Mouse (Mus musculus): Measurements from ENCODE around the gene Pdzrn4.

Gene Pdzrn4

DNA sequence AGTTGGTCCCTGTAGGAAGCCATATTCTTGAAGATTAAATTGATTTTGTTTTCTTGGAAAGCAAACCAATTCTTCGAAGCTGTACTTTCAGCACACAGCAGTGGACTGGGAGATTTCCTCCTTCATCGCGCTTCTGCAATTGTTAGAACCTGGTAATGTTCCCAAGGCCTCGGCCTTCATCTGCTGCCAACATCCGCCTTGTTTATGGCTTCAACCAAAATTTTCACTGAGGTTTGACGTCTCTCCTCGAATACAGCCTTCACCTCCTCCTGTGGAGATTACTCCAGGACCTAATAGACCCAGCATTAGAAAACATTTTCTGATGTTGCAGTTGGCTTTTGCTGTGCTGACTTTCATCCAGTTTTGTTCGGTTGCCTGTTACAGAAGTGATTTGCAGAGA lies 307.5 kb downstream of the Pdzrn4 start:
- no peak for DNase-seq (ENCODE audit: low read depth, low spot score)

GRCm38 (mm10) chr15:92738676-92739075 lies 342.0 kb downstream of the Pdzrn4 start:
- DNase-seq (ENCODE audit: low read depth, low spot score): no peak

DNA sequence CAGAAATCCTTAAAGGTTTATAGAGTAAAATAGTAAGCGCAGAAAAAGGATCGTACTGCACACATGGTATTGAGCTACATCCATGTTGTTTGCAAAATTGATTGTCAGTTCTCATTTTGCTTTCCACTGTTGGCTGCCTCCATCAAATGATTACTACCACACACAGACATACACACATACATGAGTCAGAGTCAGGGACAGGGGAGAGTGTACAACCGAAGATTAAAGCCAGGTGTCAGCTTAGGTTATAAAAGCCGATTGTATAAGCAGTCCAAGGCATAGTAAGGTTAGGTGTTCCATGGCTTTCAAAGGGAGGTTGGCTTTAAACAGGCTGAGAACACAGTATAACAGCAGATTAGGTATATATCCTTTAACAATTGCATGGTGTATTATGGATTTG lies 343.2 kb downstream of the Pdzrn4 start:
- no peak for DNase-seq (ENCODE audit: low read depth, low spot score)

- DNase-seq (ENCODE audit: low read depth, low spot score): no peak
Measured at GRCm38 (mm10) chr15:92743624-92744023, 346.9 kb downstream of the Pdzrn4 start.

DNA sequence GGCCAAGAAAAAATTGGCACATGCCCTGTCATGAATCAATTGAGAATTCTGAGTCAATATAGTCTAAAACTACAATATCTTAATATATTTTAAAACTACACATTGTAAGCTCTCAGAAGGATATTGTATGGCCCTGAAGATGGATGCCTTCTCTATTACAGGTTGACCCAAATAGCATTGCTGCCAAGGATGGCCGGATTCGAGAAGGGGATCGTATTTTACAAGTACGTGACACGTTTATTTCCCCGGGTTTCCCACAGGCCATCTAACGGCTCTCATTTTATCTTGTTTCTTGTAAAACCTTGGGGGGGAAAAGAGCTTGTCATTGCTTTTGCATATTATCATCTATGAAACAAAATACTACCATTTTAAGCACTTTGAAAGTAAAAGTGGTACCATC lies 349.4 kb downstream of the Pdzrn4 start:
- DNase-seq (ENCODE audit: low read depth, low spot score): no peak

DNA sequence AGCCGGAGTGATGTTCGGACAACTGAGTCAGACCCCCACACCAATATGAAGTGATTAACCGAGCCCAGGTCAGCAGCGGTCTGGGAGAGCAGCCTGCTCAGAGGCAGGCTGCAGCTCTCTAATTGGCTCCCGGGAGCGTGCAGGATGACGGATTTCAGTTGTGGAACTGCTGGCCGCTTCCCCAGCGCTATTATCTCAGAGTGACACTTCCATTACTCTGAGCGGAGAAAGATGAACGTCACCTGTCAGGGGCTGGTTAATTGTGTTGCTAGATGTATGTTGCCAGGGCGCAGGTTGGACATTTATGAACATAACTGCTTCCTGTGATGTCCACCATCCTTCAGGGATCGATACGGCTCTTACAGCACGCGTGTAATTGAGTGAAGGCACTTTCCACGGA lies 355.5 kb downstream of the Pdzrn4 start:
- DNase-seq (ENCODE audit: low read depth, low spot score): no peak

DNA sequence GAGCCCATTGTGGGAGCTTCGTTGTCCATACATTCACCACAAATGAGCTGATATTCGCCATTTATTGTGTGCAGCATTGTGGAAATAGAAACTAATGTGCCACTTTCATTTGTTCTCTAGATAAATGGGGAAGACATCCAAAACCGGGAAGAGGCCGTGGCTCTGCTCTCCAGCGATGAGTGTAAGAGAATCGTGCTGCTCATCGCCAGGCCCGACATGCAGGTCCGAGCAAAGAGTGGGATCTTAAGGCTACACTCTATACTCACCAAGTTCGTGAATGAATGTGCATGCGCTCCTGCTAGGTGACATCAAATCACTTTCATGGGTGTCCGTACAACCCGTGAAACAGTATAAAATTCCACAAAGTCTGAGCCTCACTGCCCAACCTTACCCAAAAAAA lies 355.9 kb downstream of the Pdzrn4 start:
- no peak for DNase-seq (ENCODE audit: low read depth, low spot score)

GRCm38 (mm10) chr15:92757085-92757903 lies 360.6 kb downstream of the Pdzrn4 start:
- DNase-seq (ENCODE audit: low read depth, low spot score): no peak

DNA sequence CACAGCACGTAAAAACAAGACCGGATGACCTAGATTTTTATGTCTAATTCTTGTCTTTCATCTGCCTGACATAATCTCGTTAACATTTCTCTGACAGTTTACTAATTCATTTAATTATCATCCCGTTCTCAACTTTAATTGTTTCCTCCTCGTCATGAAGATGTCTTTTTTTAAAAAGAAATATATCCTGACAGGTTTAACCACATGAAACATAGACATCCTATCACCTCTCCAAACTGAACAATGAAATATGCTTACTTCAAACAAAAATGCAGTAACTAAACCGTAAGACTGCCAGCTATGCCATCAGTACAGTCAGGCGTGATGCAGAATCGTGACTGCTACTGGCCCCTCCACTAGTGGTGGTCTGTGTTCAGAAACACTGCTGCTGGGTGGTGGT lies 362.3 kb downstream of the Pdzrn4 start:
- no peak for DNase-seq (ENCODE audit: low read depth, low spot score)

GRCm38 (mm10) chr15:92763303-92763702 lies 366.6 kb downstream of the Pdzrn4 start:
- DNase-seq (ENCODE audit: low read depth, low spot score): no peak

- DNase-seq (ENCODE audit: low read depth, low spot score): no peak
Measured at GRCm38 (mm10) chr15:92769535-92769934, 372.9 kb downstream of the Pdzrn4 start.

DNA sequence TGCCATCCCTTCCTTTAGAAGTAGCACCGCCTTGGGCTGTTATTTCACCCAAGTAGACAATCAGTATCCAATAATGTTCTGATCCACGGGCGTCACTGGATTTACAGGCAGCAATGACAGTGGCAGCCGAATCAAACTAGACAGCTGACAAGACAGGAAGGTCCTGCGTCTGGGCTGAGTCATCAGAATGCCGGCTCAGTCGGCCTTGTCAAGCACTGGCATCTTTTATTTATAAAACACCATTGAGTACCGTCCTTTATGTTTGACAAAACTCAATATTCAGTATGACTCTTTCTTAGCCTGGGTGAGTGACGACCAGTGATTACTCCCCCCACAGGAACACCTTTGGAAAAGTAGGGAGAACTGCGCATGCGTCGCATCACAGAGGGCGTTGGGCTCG lies 391.4 kb downstream of the Pdzrn4 start:
- DNase-seq (ENCODE audit: low read depth, low spot score): no peak

GRCm38 (mm10) chr15:92794275-92794674 lies 397.6 kb downstream of the Pdzrn4 start:
- no peak for DNase-seq (ENCODE audit: low read depth, low spot score)

GRCm38 (mm10) chr15:92805934-92806333 lies 409.3 kb downstream of the Pdzrn4 start:
- no peak for DNase-seq (ENCODE audit: low read depth, low spot score)

DNA sequence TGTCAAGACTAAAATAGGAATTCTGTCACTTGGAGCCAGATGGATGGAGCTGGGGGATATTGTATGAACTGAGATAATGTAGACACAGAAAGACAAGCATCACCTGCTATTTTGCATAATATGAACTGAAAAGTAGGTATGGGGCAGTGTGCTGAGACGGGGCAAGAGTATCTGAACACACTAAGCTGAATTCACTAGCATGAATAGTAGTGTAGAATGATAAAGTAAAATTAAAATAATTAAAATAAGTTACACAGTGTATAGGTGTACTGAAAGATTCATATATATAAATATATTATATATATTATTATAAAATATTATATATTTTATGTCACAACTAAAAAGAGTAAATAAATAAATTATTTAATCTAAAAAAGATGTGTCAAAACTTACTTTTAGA lies 409.7 kb downstream of the Pdzrn4 start:
- DNase-seq (ENCODE audit: low read depth, low spot score): no peak

Measured in CD4-positive, CD25-positive, alpha-beta regulatory T cell, adult 2 months (primary cell).